Mouse (Mus musculus): Measurements from ENCODE around the gene Chst11. TPM values are rescaled to one million over a fixed set of nuclear protein-coding genes. Genes with fewer than 3 reads are reported as not detected.

Chst11 gene
- polyA plus RNA-seq, 1 experiment from 2014 or later = 2.5 TPM

- Histone ChIP-seq H3K9me3 (no peaks in the 10 kb centered on the region), H3K36me3 (no peaks in the 10 kb centered on the region), H3K27me3 (peaks cover 13% of the 10 kb centered on the region), H3K9ac (replicated peaks) (no peak overlapping the region), H3K4me3 (replicated peaks) (no peak overlapping the region), H3K4me2 (no peak overlapping the region), H3K4me1 (replicated peaks) (peaks cover 29% of the 10 kb centered on the region), H3K27ac (no peak overlapping the region)
- 86% methylated on average over 8 of the region's 8 CpGs for WGBS
- ATAC-seq (ENCODE audit: insufficient number of reproducible peaks, insufficient read depth, low FRiP score, low TSS enrichment, low read depth) = no peak
Observed at GRCm38 (mm10) chr10:83078723-83079122, 93.4 kb downstream of the Chst11 start.

- Histone ChIP-seq H3K4me2 (no peak overlapping the region), H3K9ac (replicated peaks) (no peak overlapping the region), H3K27ac (no peak overlapping the region), H3K4me3 (replicated peaks) (no peak overlapping the region), H3K27me3 (peaks cover 17% of the 10 kb centered on the region), H3K36me3 (no peaks in the 10 kb centered on the region), H3K9me3 (no peaks in the 10 kb centered on the region), H3K4me1 (replicated peaks) (peaks cover 37% of the 10 kb centered on the region)
- no peak for ATAC-seq (ENCODE audit: insufficient number of reproducible peaks, insufficient read depth, low FRiP score, low TSS enrichment, low read depth)
- 70% methylated on average over 13 of the region's 13 CpGs for WGBS
Observed at GRCm38 (mm10) chr10:83079755-83080154, 94.5 kb downstream of the Chst11 start.

GRCm38 (mm10) chr10:83080275-83080741 is 95.0 kb downstream of the Chst11 start:
- Histone ChIP-seq H3K4me3 (replicated peaks) (no peak overlapping the region), H3K9ac (replicated peaks) (no peak overlapping the region), H3K27ac (no peak overlapping the region), H3K4me1 (replicated peaks) (peaks cover 40% of the 10 kb centered on the region), H3K4me2 (no peak overlapping the region), H3K36me3 (no peaks in the 10 kb centered on the region), H3K27me3 (peaks cover 22% of the 10 kb centered on the region), H3K9me3 (no peaks in the 10 kb centered on the region)
- 57% methylated on average over 12 of the region's 12 CpGs for WGBS
- ATAC-seq (ENCODE audit: insufficient number of reproducible peaks, insufficient read depth, low FRiP score, low TSS enrichment, low read depth) = no peak

GRCm38 (mm10) chr10:83080930-83081329 is 95.6 kb downstream of the Chst11 start:
- Histone ChIP-seq H3K4me3 (replicated peaks) (no peak overlapping the region), H3K27me3 (peaks cover 29% of the 10 kb centered on the region), H3K9me3 (no peaks in the 10 kb centered on the region), H3K36me3 (no peaks in the 10 kb centered on the region), H3K27ac (no peak overlapping the region), H3K4me1 (replicated peaks) (peaks cover 42% of the 10 kb centered on the region), H3K9ac (replicated peaks) (no peak overlapping the region), H3K4me2 (peak overlapping the region; percentile 3; the same call in 1 of the 2 replicates)
- WGBS = 23% methylated on average over 10 of the region's 10 CpGs
- ATAC-seq (ENCODE audit: insufficient number of reproducible peaks, insufficient read depth, low FRiP score, low TSS enrichment, low read depth) = no peak

- Histone ChIP-seq H3K4me3 (replicated peaks) (no peak overlapping the region), H3K36me3 (no peaks in the 10 kb centered on the region), H3K27me3 (peaks cover 35% of the 10 kb centered on the region), H3K27ac (no peak overlapping the region), H3K4me1 (replicated peaks) (peaks cover 66% of the 10 kb centered on the region), H3K4me2 (no peak overlapping the region), H3K9ac (replicated peaks) (no peak overlapping the region), H3K9me3 (no peaks in the 10 kb centered on the region)
- ATAC-seq (ENCODE audit: insufficient number of reproducible peaks, insufficient read depth, low FRiP score, low TSS enrichment, low read depth) = no peak
- 37% methylated on average over 9 of the region's 9 CpGs for WGBS
Observed at GRCm38 (mm10) chr10:83083946-83084345, 98.6 kb downstream of the Chst11 start.

GRCm38 (mm10) chr10:83088318-83088717 is 103.0 kb downstream of the Chst11 start:
- peaks cover 57% of the 10 kb centered on the region for H3K27me3 ChIP-seq
- WGBS = 15% methylated on average over 7 of the region's 7 CpGs
- no peak overlapping the region for H3K4me3 ChIP-seq (replicated peaks)
- peak; percentile 66; the same call in 1 of the 2 replicates for ATAC-seq (ENCODE audit: insufficient number of reproducible peaks, insufficient read depth, low FRiP score, low TSS enrichment, low read depth)
- H3K36me3 ChIP-seq = no peaks in the 10 kb centered on the region
- peak overlapping the region; percentile 6; the same call in 1 of the 2 replicates for H3K4me2 ChIP-seq
- no peaks in the 10 kb centered on the region for H3K9me3 ChIP-seq
- H3K9ac ChIP-seq (replicated peaks) = no peak overlapping the region
- H3K27ac ChIP-seq = peak overlapping the region; percentile 81
- peaks cover 65% of the 10 kb centered on the region for H3K4me1 ChIP-seq (replicated peaks)

GRCm38 (mm10) chr10:83088826-83089225 is 103.5 kb downstream of the Chst11 start:
- H3K27ac ChIP-seq = peak overlapping the region; percentile 81
- H3K4me1 ChIP-seq (replicated peaks) = peaks cover 61% of the 10 kb centered on the region
- 49% methylated on average over 2 of the region's 2 CpGs for WGBS

GRCm38 (mm10) chr10:83090185-83090584 is 104.9 kb downstream of the Chst11 start:
- no peak overlapping the region for H3K9ac ChIP-seq (replicated peaks)
- no peak overlapping the region for H3K4me3 ChIP-seq (replicated peaks)
- H3K4me1 ChIP-seq (replicated peaks) = peaks cover 51% of the 10 kb centered on the region
- 68% methylated on average over 8 of the region's 8 CpGs for WGBS
- no peaks in the 10 kb centered on the region for H3K36me3 ChIP-seq
- peaks cover 54% of the 10 kb centered on the region for H3K27me3 ChIP-seq
- no peak overlapping the region for H3K4me2 ChIP-seq
- no peak overlapping the region for H3K27ac ChIP-seq
- ATAC-seq (ENCODE audit: insufficient number of reproducible peaks, insufficient read depth, low FRiP score, low TSS enrichment, low read depth) = no peak
- no peaks in the 10 kb centered on the region for H3K9me3 ChIP-seq

More at GRCm38 (mm10) chr10:83088826-83089225, 103.5 kb downstream of the Chst11 start:
- Histone ChIP-seq H3K4me2 (peak overlapping the region; percentile 6; the same call in 1 of the 2 replicates), H3K9ac (replicated peaks) (no peak overlapping the region), H3K9me3 (no peaks in the 10 kb centered on the region), H3K4me3 (replicated peaks) (no peak overlapping the region), H3K27me3 (peaks cover 58% of the 10 kb centered on the region), H3K36me3 (no peaks in the 10 kb centered on the region)
- peak; percentile 16; the same call in 1 of the 2 replicates for ATAC-seq (ENCODE audit: insufficient number of reproducible peaks, insufficient read depth, low FRiP score, low TSS enrichment, low read depth)

- peaks cover 36% of the 10 kb centered on the region for H3K4me1 ChIP-seq (replicated peaks)
- no peak overlapping the region for H3K27ac ChIP-seq
- 88% methylated on average over 6 of the region's 6 CpGs for WGBS
- no peak overlapping the region for H3K4me3 ChIP-seq (replicated peaks)
- no peak overlapping the region for H3K9ac ChIP-seq (replicated peaks)
- no peaks in the 10 kb centered on the region for H3K36me3 ChIP-seq
- no peak for ATAC-seq (ENCODE audit: insufficient number of reproducible peaks, insufficient read depth, low FRiP score, low TSS enrichment, low read depth)
- H3K9me3 ChIP-seq = no peaks in the 10 kb centered on the region
- no peak overlapping the region for H3K4me2 ChIP-seq
- H3K27me3 ChIP-seq = peaks cover 40% of the 10 kb centered on the region
Observed at GRCm38 (mm10) chr10:83093705-83094104, 108.4 kb downstream of the Chst11 start.

GRCm38 (mm10) chr10:83094248-83094647 is 109.0 kb downstream of the Chst11 start:
- Histone ChIP-seq H3K9ac (replicated peaks) (no peak overlapping the region), H3K27me3 (peaks cover 40% of the 10 kb centered on the region), H3K27ac (no peak overlapping the region), H3K4me1 (replicated peaks) (peaks cover 36% of the 10 kb centered on the region), H3K9me3 (no peaks in the 10 kb centered on the region), H3K4me2 (no peak overlapping the region), H3K4me3 (replicated peaks) (no peak overlapping the region), H3K36me3 (no peaks in the 10 kb centered on the region)
- ATAC-seq (ENCODE audit: insufficient number of reproducible peaks, insufficient read depth, low FRiP score, low TSS enrichment, low read depth) = no peak
- 85% methylated on average over 10 of the region's 10 CpGs for WGBS

- Histone ChIP-seq H3K9me3 (no peaks in the 10 kb centered on the region), H3K36me3 (no peaks in the 10 kb centered on the region), H3K4me3 (replicated peaks) (no peak overlapping the region), H3K27me3 (peaks cover 33% of the 10 kb centered on the region), H3K4me1 (replicated peaks) (peaks cover 35% of the 10 kb centered on the region), H3K27ac (no peak overlapping the region), H3K4me2 (no peak overlapping the region), H3K9ac (replicated peaks) (no peak overlapping the region)
- ATAC-seq (ENCODE audit: insufficient number of reproducible peaks, insufficient read depth, low FRiP score, low TSS enrichment, low read depth) = no peak
- WGBS = 78% methylated on average over 16 of the region's 16 CpGs
Observed at GRCm38 (mm10) chr10:83094821-83095725, 109.8 kb downstream of the Chst11 start.

All from limb, embryonic 12.5 days (tissue).